Mouse (Mus musculus): ENCODE measurements around the gene Rftn1. TPM values are rescaled to one million over a fixed set of nuclear protein-coding genes. Genes with fewer than 3 reads are reported as not detected.

Rftn1 gene
- total and polyA plus RNA-seq, 2 experiments from 2014 or later = 19.7 to 44.4 TPM

DNA sequence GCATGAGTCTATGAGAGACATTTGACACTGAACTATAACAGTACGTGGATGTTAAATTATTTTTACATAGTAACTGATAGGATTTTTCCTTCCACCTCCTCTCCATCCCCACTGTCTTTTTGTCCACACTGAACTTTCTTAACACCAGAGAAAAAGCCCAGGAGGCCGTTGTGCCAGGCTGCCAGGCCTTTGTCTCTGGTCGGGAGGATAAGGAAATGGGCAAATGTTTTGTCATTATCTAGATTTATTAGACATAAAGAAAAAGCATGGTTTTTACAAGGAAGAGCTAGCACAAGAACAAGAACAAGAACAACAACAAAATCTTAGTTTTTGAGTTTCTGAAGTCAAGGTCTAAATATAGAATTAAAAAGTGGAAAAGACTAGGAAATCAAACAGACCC, 4.1 kb upstream of the Rftn1 start:
- H3K4me3 ChIP-seq (ENCODE audit: low read length) = no peak overlapping the region
- DNase-seq (ENCODE audit: low spot score) (no peak), ATAC-seq (no peak)
- H3K27ac ChIP-seq = no peak overlapping the region
- H3K4me2 ChIP-seq (ENCODE audit: low read depth, low read length) = no peak overlapping the region
- H3K27me3 ChIP-seq (ENCODE audit: insufficient read depth, low read length) = no peaks in the 10 kb centered on the region; the same call in 1 of the 2 replicates
- H3K4me1 ChIP-seq (ENCODE audit: insufficient read depth, low read length) = 0 out of 2 replicates have a peak, but pooled peaks cover 3% of the 10 kb centered on the region
- H3K9ac ChIP-seq (replicated peaks; ENCODE audit: low read length) = no peak overlapping the region
- H3K36me3 ChIP-seq (ENCODE audit: insufficient read depth, low read length) = no peaks in the 10 kb centered on the region
- no peaks in the 10 kb centered on the region for H3K9me3 ChIP-seq (ENCODE audit: low read length)
- TF ChIP-seq CTCF (IDR thresholded peaks at IDR 0.05; ENCODE audit: low read depth) = no peak
- 68% methylated on average over 3 of the region's 3 CpGs for WGBS

DNA sequence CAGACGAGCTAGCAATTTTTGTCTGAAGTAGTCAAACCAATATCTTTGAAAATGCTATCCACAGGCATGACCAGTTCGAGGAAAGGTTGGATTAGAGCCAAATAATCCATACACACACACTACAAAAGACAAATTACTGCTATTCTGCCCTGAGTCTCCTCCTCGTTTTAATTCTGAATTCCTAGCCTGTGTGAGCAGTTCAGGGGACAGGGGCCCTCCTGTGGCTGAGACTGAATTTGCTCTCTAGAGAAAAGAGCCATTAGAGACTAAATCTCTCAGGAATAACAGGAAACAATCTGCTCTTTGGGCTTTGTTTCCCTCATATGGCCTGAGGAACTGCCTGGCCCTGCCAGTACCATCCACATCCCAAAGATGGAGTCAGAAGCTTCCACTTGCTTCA, 3.2 kb upstream of the Rftn1 start:
- ATAC-seq (no peak), DNase-seq (ENCODE audit: low spot score) (peak; percentile 63)
- no peak overlapping the region for H3K4me3 ChIP-seq (ENCODE audit: low read length)
- peak; percentile 60 for TF ChIP-seq CTCF (IDR thresholded peaks at IDR 0.05; ENCODE audit: low read depth)
- 41% methylated on average over 3 of the region's 3 CpGs for WGBS
- H3K9me3 ChIP-seq (ENCODE audit: low read length) = no peaks in the 10 kb centered on the region
- no peak overlapping the region for H3K4me2 ChIP-seq (ENCODE audit: low read depth, low read length)
- H3K4me1 ChIP-seq (ENCODE audit: insufficient read depth, low read length) = 0 out of 2 replicates have a peak, but pooled peaks cover 3% of the 10 kb centered on the region
- no peaks in the 10 kb centered on the region for H3K36me3 ChIP-seq (ENCODE audit: insufficient read depth, low read length)
- no peak overlapping the region for H3K9ac ChIP-seq (replicated peaks; ENCODE audit: low read length)
- no peak overlapping the region for H3K27ac ChIP-seq
- H3K27me3 ChIP-seq (ENCODE audit: insufficient read depth, low read length) = no peaks in the 10 kb centered on the region; the same call in 1 of the 2 replicates

DNA sequence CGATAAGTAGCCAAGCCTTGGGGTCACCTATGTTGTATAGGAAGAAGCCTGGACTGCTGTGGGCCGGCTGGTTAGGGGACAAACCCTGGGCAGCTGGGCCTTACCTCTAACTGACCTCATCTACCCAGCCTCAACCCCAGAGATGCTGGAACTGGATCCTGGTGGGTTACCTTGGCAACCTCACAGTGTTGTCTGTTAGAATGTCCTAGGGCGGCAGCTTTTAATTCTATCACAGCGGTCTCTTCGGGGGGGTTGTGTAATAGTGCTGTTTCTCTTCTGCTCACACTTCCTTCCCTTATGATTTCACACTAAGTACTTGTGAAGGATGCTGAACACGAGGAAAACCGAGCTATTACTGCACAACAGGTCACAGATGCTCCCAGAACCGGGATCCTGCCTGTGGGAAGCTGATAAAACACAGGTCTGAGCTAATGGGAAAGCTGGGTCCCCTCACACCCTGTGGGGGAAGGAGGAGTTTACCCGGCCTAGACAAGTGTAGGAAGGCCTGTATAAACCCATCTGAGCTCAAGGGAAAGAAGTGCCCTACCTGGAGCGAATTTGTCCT, 2.0 kb upstream of the Rftn1 start:
- Histone ChIP-seq H3K4me2 (ENCODE audit: low read depth, low read length) (no peak overlapping the region), H3K4me3 (ENCODE audit: low read length) (no peak overlapping the region), H3K27ac (no peak overlapping the region), H3K36me3 (ENCODE audit: insufficient read depth, low read length) (no peaks in the 10 kb centered on the region), H3K27me3 (ENCODE audit: insufficient read depth, low read length) (no peaks in the 10 kb centered on the region; the same call in 1 of the 2 replicates), H3K9me3 (ENCODE audit: low read length) (no peaks in the 10 kb centered on the region), H3K9ac (replicated peaks; ENCODE audit: low read length) (no peak overlapping the region), H3K4me1 (ENCODE audit: insufficient read depth, low read length) (0 out of 2 replicates have a peak, but pooled peaks cover 3% of the 10 kb centered on the region)
- TF ChIP-seq CTCF (IDR thresholded peaks at IDR 0.05; ENCODE audit: low read depth) = no peak
- DNase-seq (ENCODE audit: low spot score) (no peak), ATAC-seq (0 out of 2 replicates have a peak, but pooled peaks have one; percentile 18)
- 34% methylated on average over 10 of the region's 10 CpGs for WGBS

GRCm38 (mm10) chr17:50191318-50191957, 964 bp upstream of the Rftn1 start:
- Histone ChIP-seq H3K27ac (no peak overlapping the region), H3K27me3 (ENCODE audit: insufficient read depth, low read length) (no peaks in the 10 kb centered on the region; the same call in 1 of the 2 replicates), H3K4me1 (ENCODE audit: insufficient read depth, low read length) (0 out of 2 replicates have a peak, but pooled peaks cover 3% of the 10 kb centered on the region), H3K36me3 (ENCODE audit: insufficient read depth, low read length) (no peaks in the 10 kb centered on the region), H3K9me3 (ENCODE audit: low read length) (no peaks in the 10 kb centered on the region), H3K9ac (replicated peaks; ENCODE audit: low read length) (no peak overlapping the region), H3K4me3 (ENCODE audit: low read length) (no peak overlapping the region), H3K4me2 (ENCODE audit: low read depth, low read length) (no peak overlapping the region)
- ATAC-seq (no peak), DNase-seq (ENCODE audit: low spot score) (no peak)
- WGBS = 49% methylated on average over 9 of the region's 9 CpGs
- TF ChIP-seq CTCF (IDR thresholded peaks at IDR 0.05; ENCODE audit: low read depth) = no peak; the same call in 1 of the 2 replicates

DNA sequence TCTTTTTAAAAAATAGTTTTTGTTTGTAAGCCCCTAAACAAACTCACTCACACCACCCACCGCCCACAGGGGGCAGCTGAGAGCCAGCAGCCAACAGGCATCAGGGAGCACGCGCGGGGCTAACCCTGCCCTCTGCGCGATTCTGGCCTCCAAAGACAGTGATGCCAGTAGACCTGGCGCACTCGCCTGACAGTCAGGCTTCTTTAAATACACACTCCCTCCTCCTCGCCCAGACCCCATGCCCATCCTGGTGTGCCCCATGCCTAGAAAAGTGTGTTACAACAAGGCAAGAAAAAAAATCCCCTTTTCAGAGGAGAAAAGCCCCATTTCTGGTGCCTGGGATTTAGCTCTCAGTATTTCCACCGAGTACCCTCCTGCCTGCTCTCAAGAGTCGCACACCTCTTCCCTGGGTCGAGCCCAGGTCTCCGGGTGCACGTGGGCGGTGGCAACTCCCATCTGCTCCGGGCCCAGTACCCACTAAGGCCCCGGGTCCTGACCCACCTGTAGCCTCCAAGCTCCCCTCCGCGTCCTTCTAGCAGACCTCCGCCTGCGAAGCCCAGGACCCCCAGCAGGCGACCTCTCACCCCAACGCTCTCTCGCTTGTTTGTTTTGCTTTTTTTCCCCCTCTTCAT, 977 bp downstream of the Rftn1 start:
- peak; percentile 78 for DNase-seq (ENCODE audit: low spot score)
- no peaks in the 10 kb centered on the region; the same call in 1 of the 2 replicates for H3K27me3 ChIP-seq (ENCODE audit: insufficient read depth, low read length)
- H3K4me3 ChIP-seq (ENCODE audit: low read length) = peak overlapping the region; percentile 71
- TF ChIP-seq CTCF (IDR thresholded peaks at IDR 0.05; ENCODE audit: low read depth) = peak; percentile 73
- H3K9ac ChIP-seq (replicated peaks; ENCODE audit: low read length) = peak overlapping the region; percentile 59
- H3K36me3 ChIP-seq (ENCODE audit: insufficient read depth, low read length) = no peaks in the 10 kb centered on the region
- no peaks in the 10 kb centered on the region for H3K9me3 ChIP-seq (ENCODE audit: low read length)
- H3K27ac ChIP-seq = no peak overlapping the region; the same call in 1 of the 2 replicates
- 2% methylated on average over 24 of the region's 24 CpGs for WGBS
- H3K4me2 ChIP-seq (ENCODE audit: low read depth, low read length) = peak overlapping the region; percentile 99
- peak; percentile 65 for ATAC-seq
- H3K4me1 ChIP-seq (ENCODE audit: insufficient read depth, low read length) = peaks cover 7% of the 10 kb centered on the region

GRCm38 (mm10) chr17:50188662-50189345, 1.7 kb downstream of the Rftn1 start:
- Histone ChIP-seq H3K27ac (no peak overlapping the region), H3K27me3 (ENCODE audit: insufficient read depth, low read length) (no peaks in the 10 kb centered on the region; the same call in 1 of the 2 replicates), H3K4me2 (ENCODE audit: low read depth, low read length) (peak overlapping the region; percentile 99), H3K36me3 (ENCODE audit: insufficient read depth, low read length) (no peaks in the 10 kb centered on the region), H3K9ac (replicated peaks; ENCODE audit: low read length) (no peak overlapping the region), H3K4me1 (ENCODE audit: insufficient read depth, low read length) (peaks cover 11% of the 10 kb centered on the region), H3K9me3 (ENCODE audit: low read length) (no peaks in the 10 kb centered on the region), H3K4me3 (ENCODE audit: low read length) (peak overlapping the region; percentile 6; the same call in 1 of the 2 replicates)
- 76% methylated on average over 12 of the region's 12 CpGs for WGBS
- ATAC-seq (peak; percentile 2; the same call in 1 of the 2 replicates), DNase-seq (ENCODE audit: low spot score) (no peak)
- no peak for TF ChIP-seq CTCF (IDR thresholded peaks at IDR 0.05; ENCODE audit: low read depth)

All from hindbrain, postnatal 0 days (tissue).